Comparison of ENCODE assay signal across 25 mouse cellular contexts in the genomic region with DNA sequence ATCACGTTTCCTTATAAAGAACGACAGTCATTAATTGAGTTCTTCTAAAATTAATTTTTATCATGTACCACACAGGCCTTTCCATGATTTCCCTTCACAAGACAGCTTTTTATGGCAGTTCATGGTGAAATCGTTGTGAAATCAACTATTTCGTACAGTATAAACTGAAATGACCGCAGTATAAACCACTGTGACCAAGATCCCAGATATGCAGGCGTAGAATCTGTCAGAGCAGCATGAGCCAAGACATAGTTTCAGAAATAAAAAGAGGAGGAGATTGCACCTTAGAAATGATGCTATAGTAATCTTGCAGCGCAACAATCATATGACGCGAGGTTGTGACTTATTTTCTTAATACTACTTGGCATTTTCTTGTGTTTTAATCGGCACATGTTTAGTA.
A peak's percentile ranks its signal among the peaks of the same experiment; 100 is the strongest.
DNase-seq lines count a peak whose midpoint lies in the region; ATAC-seq lines count a peak whose summit lies in the region.
"Had no signal": no experiment of that assay in that cellular context is flagged by ENCODE, and none has a peak within 500 bp of the region (broad histone marks: within the 10 kb centered on the region; RNA-seq: fewer than 3 reads in every experiment).

No protein-coding gene starts in this region.

- H3K4me3 ChIP-seq in heart, embryonic 10.5 days: no peak overlapping the region
- H3K4me3 ChIP-seq in forebrain, embryonic 16.5 days (replicated peaks; ENCODE audit: low read length): no peak overlapping the region
- no peak overlapping the region for H3K4me3 ChIP-seq in midbrain, embryonic 16.5 days (ENCODE audit: low read depth, low read length)
- H3K4me3 ChIP-seq: embryonic facial prominence, embryonic 10.5 days; embryonic facial prominence, embryonic 12.5 days; forebrain, embryonic 13.5 days; forebrain, embryonic 15.5 days had no signal

- no peak overlapping the region for H3K27ac ChIP-seq in heart, embryonic 10.5 days
- no peak overlapping the region for H3K27ac ChIP-seq in forebrain, embryonic 16.5 days (ENCODE audit: low read length)
- H3K27ac ChIP-seq in midbrain, embryonic 16.5 days (ENCODE audit: low read length): no peak overlapping the region
- H3K27ac ChIP-seq: embryonic facial prominence, embryonic 10.5 days; embryonic facial prominence, embryonic 12.5 days; forebrain, embryonic 13.5 days; forebrain, embryonic 15.5 days had no signal

- no peak overlapping the region for H3K4me2 ChIP-seq in forebrain, embryonic 16.5 days (ENCODE audit: low read length)
- H3K4me2 ChIP-seq in midbrain, embryonic 16.5 days (ENCODE audit: low read length): no peak overlapping the region
- H3K4me2 ChIP-seq: embryonic facial prominence, embryonic 12.5 days; forebrain, embryonic 13.5 days; forebrain, embryonic 15.5 days had no signal

- DNase-seq in heart, adult 11 months: peak; percentile 4
- DNase-seq in heart, embryonic 10.5 days (ENCODE audit: low spot score): no peak
- no peak for DNase-seq in layer of hippocampus, postnatal 25 days (ENCODE audit: extremely low spot score in 1 of 2, low spot score in 1 of 2)
- DNase-seq: adrenal gland, adult 2 months; adrenal gland, postnatal 10 days; adrenal gland, postnatal 25 days; B cell, adult 2 months; cerebellum, adult 11-12 months; cerebellum, adult 2 months; cerebellum, adult 9-10 months; cerebellum, postnatal 10 days; cerebellum, postnatal 36 days had no signal

- ATAC-seq in common myeloid progenitor, adult 5-6 weeks (replicated peaks; ENCODE audit: low read depth, poor library complexity, severe bottlenecking): peak; percentile 36; the same call in 1 of the 2 replicates
- ATAC-seq in megakaryocyte, adult 5-6 weeks (ENCODE audit: poor library complexity, severe bottlenecking): peak; percentile 27; the same call in 1 of the 2 replicates
- no peak for ATAC-seq in forebrain, embryonic 16.5 days
- ATAC-seq in midbrain, embryonic 16.5 days: no peak
- ATAC-seq: activated CD4-positive, CD25-positive, alpha-beta regulatory T cell, adult 4 months; CD4-positive, CD25-positive, alpha-beta regulatory T cell, adult 4 months; forebrain, embryonic 13.5 days; forebrain, embryonic 15.5 days; Patski had no signal

- peaks cover 9% of the 10 kb centered on the region for H3K4me1 ChIP-seq in heart, embryonic 10.5 days
- H3K4me1 ChIP-seq in forebrain, embryonic 16.5 days (replicated peaks; ENCODE audit: control insufficient read depth, insufficient read depth, low read length): no peaks in the 10 kb centered on the region; the same call in 1 of the 2 replicates
- H3K4me1 ChIP-seq in midbrain, embryonic 16.5 days (ENCODE audit: control insufficient read depth, insufficient read depth, low read length): 0 out of 2 replicates have a peak, but pooled peaks cover 2% of the 10 kb centered on the region
- H3K4me1 ChIP-seq: forebrain, embryonic 15.5 days had no signal

- no peaks in the 10 kb centered on the region for H3K27me3 ChIP-seq in heart, embryonic 10.5 days (ENCODE audit: insufficient read depth, poor library complexity, severe bottlenecking)
- no peaks in the 10 kb centered on the region for H3K27me3 ChIP-seq in forebrain, embryonic 16.5 days (replicated peaks; ENCODE audit: control insufficient read depth, insufficient read depth, low read length)
- H3K27me3 ChIP-seq in midbrain, embryonic 16.5 days (ENCODE audit: control insufficient read depth, insufficient read depth, low read depth, low read length): no peaks in the 10 kb centered on the region
- H3K27me3 ChIP-seq: CH12.LX; embryonic facial prominence, embryonic 12.5 days; forebrain, embryonic 13.5 days; forebrain, embryonic 15.5 days; Patski had no signal

- WGBS in heart, embryonic 10.5 days: 92% methylated on average over 10 of the region's 10 CpGs
- WGBS in forebrain, embryonic 16.5 days: 94% methylated on average over 10 of the region's 10 CpGs
- WGBS in midbrain, embryonic 16.5 days: 95% methylated on average over 10 of the region's 10 CpGs

- H3K9ac ChIP-seq in forebrain, embryonic 16.5 days (replicated peaks; ENCODE audit: low read depth, low read length): no peak overlapping the region
- no peak overlapping the region for H3K9ac ChIP-seq in midbrain, embryonic 16.5 days (ENCODE audit: low read depth, low read length)
- H3K9ac ChIP-seq: embryonic facial prominence, embryonic 12.5 days; forebrain, embryonic 13.5 days; forebrain, embryonic 15.5 days had no signal

- H3K9me3 ChIP-seq in heart, embryonic 10.5 days: no peaks in the 10 kb centered on the region
- no peaks in the 10 kb centered on the region for H3K9me3 ChIP-seq in forebrain, embryonic 16.5 days (ENCODE audit: control insufficient read depth, low read length)
- H3K9me3 ChIP-seq in midbrain, embryonic 16.5 days (replicated peaks; ENCODE audit: control insufficient read depth, low read length, poor library complexity, severe bottlenecking): no peaks in the 10 kb centered on the region
- H3K9me3 ChIP-seq: embryonic facial prominence, embryonic 10.5 days; embryonic facial prominence, embryonic 12.5 days; forebrain, embryonic 13.5 days; forebrain, embryonic 15.5 days; G1E had no signal

- no peaks in the 10 kb centered on the region for H3K36me3 ChIP-seq in heart, embryonic 10.5 days
- no peaks in the 10 kb centered on the region for H3K36me3 ChIP-seq in forebrain, embryonic 16.5 days (ENCODE audit: control insufficient read depth, insufficient read depth)
- no peaks in the 10 kb centered on the region for H3K36me3 ChIP-seq in midbrain, embryonic 16.5 days (ENCODE audit: control insufficient read depth, insufficient read depth, low read length)
- H3K36me3 ChIP-seq: embryonic facial prominence, embryonic 10.5 days; embryonic facial prominence, embryonic 12.5 days; forebrain, embryonic 15.5 days; G1E had no signal

Comparison
In these comparisons a context has a peak if more than half of its experiments do, and no peak if none do; other contexts are left out.
1. ATAC-seq: peak in common myeloid progenitor, adult 5-6 weeks (single experiment) and megakaryocyte, adult 5-6 weeks (single experiment); none in forebrain, embryonic 16.5 days (single experiment) and midbrain, embryonic 16.5 days (single experiment).